Mouse (Mus musculus) splenic B cell, adult 2 months (primary cell): ENCODE data around the gene Pbx1.

ENCODE experiments used
- DNase-seq: peaks from one replicate; pipeline ENCODE4 v3.0.0-alpha.2; 2011; ENCODE audit warnings: low read depth, low spot score
- H3K27me3 ChIP-seq: 2 replicates; pipeline ENCODE4 v1.6.1; 2012; ENCODE audit warnings: mild to moderate bottlenecking, low read length, moderate library complexity, mixed read lengths; ENCODE audit not compliant: control insufficient read depth, poor library complexity, insufficient read depth, severe bottlenecking
- H3K36me3 ChIP-seq: 2 replicates; pipeline ENCODE4 v1.6.1; 2012; ENCODE audit warnings: mild to moderate bottlenecking, low read length, moderate library complexity, mixed read lengths; ENCODE audit not compliant: control insufficient read depth, poor library complexity, insufficient read depth, severe bottlenecking

Pbx1 gene

GRCm38 (mm10) chr1:168325786-168326185, 106.3 kb downstream of the Pbx1 start:
- H3K27me3 ChIP-seq: no peaks in the 10 kb centered on the region
- no peak for DNase-seq
- H3K36me3 ChIP-seq: no peaks in the 10 kb centered on the region

- no peak for DNase-seq
- no peaks in the 10 kb centered on the region for H3K27me3 ChIP-seq
- H3K36me3 ChIP-seq: no peaks in the 10 kb centered on the region
These were observed 107.6 kb downstream of the Pbx1 start for GRCm38 (mm10) chr1:168324306-168325085.

GRCm38 (mm10) chr1:168323436-168324108, 108.5 kb downstream of the Pbx1 start:
- no peaks in the 10 kb centered on the region for H3K27me3 ChIP-seq
- DNase-seq: no peak
- no peaks in the 10 kb centered on the region for H3K36me3 ChIP-seq

GRCm38 (mm10) chr1:168322892-168323291, 109.2 kb downstream of the Pbx1 start:
- H3K27me3 ChIP-seq: no peaks in the 10 kb centered on the region
- DNase-seq: peak; percentile 1
- H3K36me3 ChIP-seq: no peaks in the 10 kb centered on the region

GRCm38 (mm10) chr1:168319695-168320094, 112.4 kb downstream of the Pbx1 start:
- Histone ChIP-seq H3K36me3 (no peaks in the 10 kb centered on the region), H3K27me3 (no peaks in the 10 kb centered on the region)
- no peak for DNase-seq

GRCm38 (mm10) chr1:168318899-168319469, 113.1 kb downstream of the Pbx1 start:
- Histone ChIP-seq H3K27me3 (no peaks in the 10 kb centered on the region), H3K36me3 (no peaks in the 10 kb centered on the region)
- DNase-seq: no peak

GRCm38 (mm10) chr1:168313772-168314171, 118.3 kb downstream of the Pbx1 start:
- no peak for DNase-seq
- no peaks in the 10 kb centered on the region; the same call in 1 of the 2 replicates for H3K36me3 ChIP-seq

GRCm38 (mm10) chr1:168312710-168313447, 119.2 kb downstream of the Pbx1 start:
- H3K36me3 ChIP-seq: no peaks in the 10 kb centered on the region; the same call in 1 of the 2 replicates
- DNase-seq: no peak
- no peaks in the 10 kb centered on the region for H3K27me3 ChIP-seq

More at GRCm38 (mm10) chr1:168313772-168314171, 118.3 kb downstream of the Pbx1 start:
- no peaks in the 10 kb centered on the region for H3K27me3 ChIP-seq

GRCm38 (mm10) chr1:168309101-168309521, 123.0 kb downstream of the Pbx1 start:
- H3K36me3 ChIP-seq: no peaks in the 10 kb centered on the region; the same call in 1 of the 2 replicates
- no peaks in the 10 kb centered on the region; the same call in 1 of the 2 replicates for H3K27me3 ChIP-seq
- DNase-seq: no peak

GRCm38 (mm10) chr1:168307275-168308182, 124.5 kb downstream of the Pbx1 start:
- DNase-seq: no peak
- Histone ChIP-seq H3K36me3 (no peaks in the 10 kb centered on the region; the same call in 1 of the 2 replicates), H3K27me3 (no peaks in the 10 kb centered on the region; the same call in 1 of the 2 replicates)

GRCm38 (mm10) chr1:168300505-168300904, 131.6 kb downstream of the Pbx1 start:
- H3K27me3 ChIP-seq: no peaks in the 10 kb centered on the region
- no peak for DNase-seq
- H3K36me3 ChIP-seq: no peaks in the 10 kb centered on the region

- no peaks in the 10 kb centered on the region for H3K36me3 ChIP-seq
- H3K27me3 ChIP-seq: no peaks in the 10 kb centered on the region
- no peak for DNase-seq
These were observed 132.1 kb downstream of the Pbx1 start for GRCm38 (mm10) chr1:168299928-168300365.

- no peak for DNase-seq
- no peaks in the 10 kb centered on the region for H3K27me3 ChIP-seq
- H3K36me3 ChIP-seq: no peaks in the 10 kb centered on the region
These were observed 132.9 kb downstream of the Pbx1 start for GRCm38 (mm10) chr1:168299181-168299580.
